Mouse (Mus musculus) ES-Bruce4 (cell line): Measurements from ENCODE around the gene Serpina12. TPM values are rescaled to one million over a fixed set of nuclear protein-coding genes. Genes with fewer than 3 reads are reported as not detected.

ENCODE experiments used
- H3K27ac ChIP-seq: 2 replicates; pipeline ENCODE4 v1.5.1; 2012; ENCODE audit warnings: low read length, inconsistent platforms; ENCODE audit not compliant: insufficient read depth
- H3K27me3 ChIP-seq: 2 replicates; pipeline ENCODE4 v1.6.1; 2012; ENCODE audit warnings: mild to moderate bottlenecking, low read length, inconsistent platforms; ENCODE audit not compliant: control insufficient read depth, poor library complexity, insufficient read depth, severe bottlenecking
- H3K36me3 ChIP-seq: 2 replicates; pipeline ENCODE4 v1.6.1; 2012; ENCODE audit warnings: inconsistent platforms, mild to moderate bottlenecking, low read length, moderate library complexity; ENCODE audit not compliant: control insufficient read depth, poor library complexity, insufficient read depth, severe bottlenecking
- H3K4me1 ChIP-seq: one replicate; pipeline ENCODE4 v1.8.1; 2011; ENCODE audit warnings: low read length; ENCODE audit not compliant: control insufficient read depth, insufficient read depth
- H3K4me3 ChIP-seq: 2 replicates; pipeline ENCODE4 v1.5.1; 2011; ENCODE audit warnings: low read depth, mild to moderate bottlenecking, low read length
- H3K9ac ChIP-seq: 2 replicates; pipeline ENCODE4 v1.6.1; 2012; ENCODE audit warnings: low read depth, mild to moderate bottlenecking, inconsistent platforms; ENCODE audit not compliant: poor library complexity, severe bottlenecking
- H3K9me3 ChIP-seq: replicated peaks from 2 replicates; pipeline ENCODE4 v1.6.1; 2012; ENCODE audit warnings: mild to moderate bottlenecking, low read length, inconsistent platforms; ENCODE audit not compliant: control insufficient read depth, poor library complexity, insufficient read depth, severe bottlenecking
- CTCF ChIP-seq: IDR thresholded peaks from one replicate; pipeline ENCODE4 v1.8.1; 2011; ENCODE audit warnings: low read depth, low read length
- EP300 ChIP-seq: IDR thresholded peaks from 2 replicates; pipeline ENCODE4 v1.6.1; 2011; ENCODE audit warnings: low read depth, low read length; ENCODE audit not compliant: insufficient read depth
- POLR2A ChIP-seq: IDR thresholded peaks from one replicate; pipeline ENCODE4 v1.8.1; 2011; ENCODE audit warnings: low read length; ENCODE audit not compliant: insufficient read depth
- polyA plus RNA-seq: library from polyadenylated mRNA; stranded (reverse); fragments of >200 nt; gene quantifications from 2 replicates; pipeline ENCODE4 v1.2.4, GENCODE M21; 2011; ENCODE audit warnings: low read depth; ENCODE audit not compliant: missing spikeins, insufficient read depth, insufficient read length

The Serpina12 gene
- polyA plus RNA-seq, 1 experiment: not detected

- Histone ChIP-seq H3K4me3 (no peak overlapping the region), H3K9me3 (no peaks in the 10 kb centered on the region), H3K9ac (no peak overlapping the region), H3K4me1 (no peaks in the 10 kb centered on the region), H3K27ac (no peak overlapping the region), H3K36me3 (no peaks in the 10 kb centered on the region), H3K27me3 (no peaks in the 10 kb centered on the region)
- TF ChIP-seq POLR2A: no peak
- TF ChIP-seq EP300: no peak
- no peak for TF ChIP-seq CTCF
Measured at GRCm38 (mm10) chr12:104067549-104067948, 23.3 kb upstream of the Serpina12 start.

GRCm38 (mm10) chr12:104066241-104066640 is 22.0 kb upstream of the Serpina12 start:
- Histone ChIP-seq H3K9ac (no peak overlapping the region), H3K27ac (no peak overlapping the region)
- no peak for TF ChIP-seq EP300
- peak; percentile 73 for TF ChIP-seq CTCF

GRCm38 (mm10) chr12:104064996-104065395 is 20.8 kb upstream of the Serpina12 start:
- Histone ChIP-seq H3K4me3 (no peak overlapping the region), H3K27me3 (no peaks in the 10 kb centered on the region), H3K9ac (no peak overlapping the region), H3K36me3 (no peaks in the 10 kb centered on the region), H3K9me3 (no peaks in the 10 kb centered on the region), H3K4me1 (no peaks in the 10 kb centered on the region), H3K27ac (no peak overlapping the region)
- TF ChIP-seq EP300: no peak
- no peak for TF ChIP-seq POLR2A
- no peak for TF ChIP-seq CTCF

More at GRCm38 (mm10) chr12:104066241-104066640, 22.0 kb upstream of the Serpina12 start:
- Histone ChIP-seq H3K9me3 (no peaks in the 10 kb centered on the region), H3K36me3 (no peaks in the 10 kb centered on the region), H3K27me3 (no peaks in the 10 kb centered on the region), H3K4me3 (no peak overlapping the region), H3K4me1 (no peaks in the 10 kb centered on the region)

GRCm38 (mm10) chr12:104064532-104064931 is 20.3 kb upstream of the Serpina12 start:
- Histone ChIP-seq H3K9ac (no peak overlapping the region), H3K36me3 (no peaks in the 10 kb centered on the region)
- no peak for TF ChIP-seq CTCF
- no peak for TF ChIP-seq POLR2A
- no peak for TF ChIP-seq EP300

GRCm38 (mm10) chr12:104061862-104062261 is 17.6 kb upstream of the Serpina12 start:
- Histone ChIP-seq H3K9ac (no peak overlapping the region), H3K9me3 (no peaks in the 10 kb centered on the region), H3K4me1 (no peaks in the 10 kb centered on the region), H3K36me3 (no peaks in the 10 kb centered on the region), H3K27ac (no peak overlapping the region), H3K4me3 (no peak overlapping the region), H3K27me3 (no peaks in the 10 kb centered on the region)
- TF ChIP-seq EP300: no peak

More at GRCm38 (mm10) chr12:104064532-104064931, 20.3 kb upstream of the Serpina12 start:
- H3K27ac ChIP-seq: no peak overlapping the region
- H3K27me3 ChIP-seq: no peaks in the 10 kb centered on the region
- H3K4me1 ChIP-seq: no peaks in the 10 kb centered on the region
- H3K4me3 ChIP-seq: no peak overlapping the region
- H3K9me3 ChIP-seq: no peaks in the 10 kb centered on the region

GRCm38 (mm10) chr12:104060126-104060525 is 15.9 kb upstream of the Serpina12 start:
- no peak overlapping the region for H3K27ac ChIP-seq
- no peak overlapping the region for H3K4me3 ChIP-seq
- H3K9me3 ChIP-seq: no peaks in the 10 kb centered on the region
- no peak overlapping the region for H3K9ac ChIP-seq
- H3K36me3 ChIP-seq: no peaks in the 10 kb centered on the region
- no peaks in the 10 kb centered on the region for H3K27me3 ChIP-seq
- H3K4me1 ChIP-seq: no peaks in the 10 kb centered on the region
- no peak for TF ChIP-seq EP300
